Mouse (Mus musculus) embryonic fibroblast, embryonic 13.5 days (primary cell): ENCODE results near the gene Triobp. TPM values are rescaled to one million over a fixed set of nuclear protein-coding genes. Genes with fewer than 3 reads are reported as not detected.
A peak's percentile ranks its signal among the peaks of the same experiment; 100 is the strongest.

Experiments used
- H3K27ac ChIP-seq: 2 replicates; pipeline ENCODE4 v1.5.1; 2012; ENCODE audit warnings: low read length, control low read depth, inconsistent platforms; ENCODE audit not compliant: insufficient read depth
- H3K4me1 ChIP-seq: 2 replicates; pipeline ENCODE4 v1.6.1; 2011; ENCODE audit warnings: low read length; ENCODE audit not compliant: control insufficient read depth, insufficient read depth
- H3K4me3 ChIP-seq: 2 replicates; pipeline ENCODE4 v1.5.1; 2011; ENCODE audit warnings: mild to moderate bottlenecking, control low read depth, low read length; ENCODE audit not compliant: insufficient read depth
- CTCF ChIP-seq: IDR thresholded peaks from 2 replicates; pipeline ENCODE4 v1.5.1; 2011; ENCODE audit warnings: mild to moderate bottlenecking, control low read depth, low read length, moderate library complexity, borderline replicate concordance; ENCODE audit not compliant: insufficient read depth
- POLR2A ChIP-seq: IDR thresholded peaks from 2 replicates; pipeline ENCODE4 v1.6.1; 2011; ENCODE audit warnings: low read depth, mild to moderate bottlenecking, control low read depth, low read length, moderate library complexity
- polyA plus RNA-seq: library from polyadenylated mRNA; stranded (reverse); fragments of >200 nt; gene quantifications from 2 replicates; pipeline ENCODE4 v1.2.4, GENCODE M21; 2011; ENCODE audit warnings: low read depth; ENCODE audit not compliant: missing spikeins, insufficient read length

Gene Triobp
- 34.2 and 45.6 TPM in 2 replicates for polyA plus RNA-seq

- 0 out of 2 replicates have a peak, but pooled peaks cover 3% of the 10 kb centered on the region for H3K4me1 ChIP-seq
- TF ChIP-seq CTCF (no peak), POLR2A (peak; percentile 66)
- no peak within 1 kb of the TSS for H3K27ac ChIP-seq
- H3K4me3 ChIP-seq: peak within 1 kb of the TSS; percentile 37
These were observed at the start of gene Triobp for GRCm38 (mm10) chr15:78947657-78948056. TSS of gene Triobp (plus strand) at chr15:78947724.

DNA sequence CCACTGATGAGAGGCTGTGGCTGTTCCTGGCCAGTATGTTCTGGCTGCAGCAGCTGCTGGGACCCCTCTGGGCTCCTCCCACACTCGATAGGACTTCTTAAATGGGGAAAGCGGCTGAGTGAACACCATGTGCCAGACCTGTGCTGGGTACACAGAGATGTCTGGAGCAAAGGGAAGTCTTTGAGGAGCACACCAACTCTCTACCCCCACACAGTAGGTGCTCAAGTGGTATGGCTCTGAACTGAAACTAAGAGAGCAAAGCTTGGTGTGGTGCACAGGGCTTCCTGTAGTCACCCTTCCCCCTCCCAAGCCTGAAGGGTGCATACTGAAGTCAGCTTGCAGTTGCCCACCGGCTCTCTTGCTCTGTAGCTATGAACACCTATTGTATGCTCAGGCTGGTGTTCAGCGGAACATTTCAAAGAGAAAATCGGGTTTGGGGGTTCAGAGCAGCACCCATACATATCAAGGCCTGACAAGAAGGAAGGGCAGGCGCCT, 49.0 kb upstream of the Triobp start:
- Histone ChIP-seq H3K4me1 (no peaks in the 10 kb centered on the region), H3K4me3 (no peak overlapping the region), H3K27ac (no peak overlapping the region)
- TF ChIP-seq CTCF (no peak), POLR2A (no peak)

DNA sequence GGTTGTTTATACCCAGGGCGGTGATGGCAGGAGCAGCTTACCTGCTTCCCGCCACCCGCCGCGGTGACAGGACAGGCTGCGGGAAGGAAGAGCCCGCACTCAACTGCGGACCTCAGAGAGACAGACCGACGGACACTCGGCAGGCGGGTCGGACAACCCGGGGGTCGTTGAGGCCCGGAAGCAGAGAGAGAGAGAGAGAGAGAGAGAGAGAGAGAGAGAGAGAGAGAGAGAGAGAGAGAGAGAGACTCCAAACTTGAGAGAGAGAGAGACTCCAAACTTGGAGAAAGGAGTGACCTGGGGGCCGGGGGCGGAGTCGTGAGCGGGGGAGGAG, 48.1 kb upstream of the Triobp start, which contains the start of gene Gm49510:
Gene Gm49510, plus strand, starts transcription at position 259 of the 331 bp plus-strand sequence.
- TF ChIP-seq CTCF: no peak
- no peak for TF ChIP-seq POLR2A
- Histone ChIP-seq H3K4me1 (no peaks in the 10 kb centered on the region), H3K4me3 (peak within 1 kb of the TSS; percentile 91), H3K27ac (peak within 1 kb of the TSS; percentile 35)

DNA sequence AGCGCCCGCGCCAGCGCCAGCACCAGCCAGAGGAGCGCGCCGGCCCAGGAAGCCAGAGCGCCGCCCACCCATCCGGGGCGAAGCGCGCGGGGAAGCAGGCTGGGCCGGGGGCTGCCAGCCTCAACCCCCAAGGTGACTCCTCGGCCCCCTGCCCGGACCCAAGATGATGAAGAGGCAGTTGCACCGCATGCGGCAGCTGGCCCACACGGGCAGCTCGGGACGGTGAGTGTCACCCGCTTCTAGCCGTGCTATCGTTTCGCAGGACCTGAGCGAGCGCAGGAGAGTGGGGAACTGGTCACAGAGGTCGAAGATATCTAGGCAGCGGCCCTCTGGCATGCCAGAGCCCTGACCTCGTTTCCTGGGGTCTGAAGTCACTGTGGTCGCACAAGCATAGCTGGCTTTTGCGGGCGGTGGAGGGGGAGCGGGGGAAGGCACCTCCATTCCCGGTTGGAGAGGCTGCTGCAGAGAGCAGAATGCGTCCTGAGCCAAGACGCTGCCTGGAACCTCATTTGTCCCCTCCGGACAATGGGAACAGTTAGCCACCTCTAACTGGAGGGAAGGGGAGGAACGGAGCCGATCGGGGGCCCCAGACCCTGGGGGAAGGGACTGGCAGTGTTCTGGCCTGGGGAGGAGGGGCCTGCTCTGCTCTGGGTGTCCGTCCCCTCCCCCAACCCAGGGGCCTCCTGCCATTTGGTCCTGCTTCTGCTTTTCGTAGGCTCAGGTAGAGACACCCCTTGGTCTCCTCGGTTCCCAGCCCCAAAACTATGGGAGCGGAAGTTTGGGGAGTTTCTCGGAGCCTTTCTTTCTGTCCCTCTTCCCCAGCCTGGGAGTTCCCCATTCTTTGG, 47.6 kb upstream of the Triobp start, which contains the start of gene Sh3bp1:
Gene Sh3bp1, plus strand, starts transcription at position 29 of the 845 bp plus-strand sequence.
- TF ChIP-seq CTCF: no peak
- peak; percentile 69 for TF ChIP-seq POLR2A
- Histone ChIP-seq H3K4me1 (no peaks in the 10 kb centered on the region), H3K4me3 (peak within 1 kb of the TSS; percentile 91), H3K27ac (peak within 1 kb of the TSS; percentile 35)

- peak overlapping the region; percentile 35 for H3K27ac ChIP-seq
- no peaks in the 10 kb centered on the region for H3K4me1 ChIP-seq
- peak overlapping the region; percentile 91 for H3K4me3 ChIP-seq
- 0 out of 2 replicates have a peak, but pooled peaks have one; percentile 14 for TF ChIP-seq POLR2A
- TF ChIP-seq CTCF: no peak
These were observed 46.7 kb upstream of the Triobp start for GRCm38 (mm10) chr15:78900585-78901421.

DNA sequence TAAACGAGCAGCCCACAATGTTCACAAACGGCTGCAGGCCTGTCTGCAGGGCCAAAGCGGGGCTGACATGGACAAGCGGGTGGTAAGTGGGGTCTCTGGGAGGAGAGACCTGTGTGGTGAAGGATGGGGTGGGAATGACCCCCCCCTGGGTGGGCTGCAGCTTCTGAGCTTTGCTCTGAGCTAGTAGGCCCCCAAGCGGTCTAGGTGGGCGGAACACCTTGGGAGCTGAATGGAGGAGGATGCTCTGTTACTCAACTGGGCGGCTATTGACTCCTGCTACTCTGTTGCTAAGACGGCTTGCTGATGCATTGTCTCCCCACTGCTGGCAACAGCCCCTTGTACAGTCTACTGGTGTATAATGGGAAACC, 46.1 kb upstream of the Triobp start:
- peak overlapping the region; percentile 91 for H3K4me3 ChIP-seq
- TF ChIP-seq POLR2A (no peak), CTCF (no peak)
- no peak overlapping the region for H3K27ac ChIP-seq
- H3K4me1 ChIP-seq: no peaks in the 10 kb centered on the region

DNA sequence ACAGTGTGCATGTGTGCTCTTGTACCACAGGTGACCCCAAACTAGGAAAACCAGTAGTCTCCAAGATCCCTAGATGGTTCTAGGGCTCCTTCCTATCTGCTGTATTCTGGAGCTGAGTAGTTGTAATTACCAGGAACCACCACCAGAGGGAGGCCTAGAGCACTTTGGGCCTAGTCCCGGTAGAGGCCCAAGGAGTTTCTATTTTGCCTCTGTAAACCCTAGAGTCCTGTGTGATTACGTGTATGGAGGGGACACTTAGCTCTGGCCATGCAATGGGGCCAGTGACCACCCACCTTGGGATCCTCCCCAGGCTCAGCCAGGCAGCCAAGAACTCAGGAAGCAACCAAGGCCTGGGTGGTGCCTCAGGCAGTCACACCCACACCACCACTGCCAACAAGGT, 44.3 kb upstream of the Triobp start:
- no peak for TF ChIP-seq POLR2A
- TF ChIP-seq CTCF: peak; percentile 47; the same call in 1 of the 2 replicates
- no peaks in the 10 kb centered on the region for H3K4me1 ChIP-seq
- no peak overlapping the region for H3K27ac ChIP-seq
- no peak overlapping the region for H3K4me3 ChIP-seq

DNA sequence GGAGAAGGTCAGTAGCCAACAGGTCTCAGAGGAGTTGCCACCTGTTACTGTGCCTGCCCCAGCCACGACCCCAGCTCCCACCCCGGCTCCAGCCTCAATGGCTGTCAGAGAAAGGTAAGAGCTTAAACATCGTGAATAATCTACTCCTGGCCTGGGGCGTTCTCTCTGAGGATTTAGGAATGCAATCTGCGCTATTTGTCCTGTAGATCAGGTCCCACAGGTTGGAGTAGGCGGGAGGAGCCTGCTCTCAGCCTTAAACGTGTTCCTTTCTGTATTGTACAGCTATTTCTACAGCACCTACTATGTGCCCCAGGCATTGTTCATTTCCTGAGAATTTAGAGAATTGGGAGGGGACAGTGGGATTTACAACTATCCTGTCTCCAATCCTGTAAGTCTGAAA, 39.1 kb upstream of the Triobp start:
- H3K27ac ChIP-seq: no peak overlapping the region
- TF ChIP-seq CTCF: no peak
- no peak for TF ChIP-seq POLR2A
- no peak overlapping the region for H3K4me3 ChIP-seq
- H3K4me1 ChIP-seq: no peaks in the 10 kb centered on the region

GRCm38 (mm10) chr15:78908982-78909381, 38.5 kb upstream of the Triobp start:
- Histone ChIP-seq H3K27ac (no peak overlapping the region), H3K4me1 (no peaks in the 10 kb centered on the region), H3K4me3 (no peak overlapping the region)
- TF ChIP-seq CTCF: no peak
